Mouse (Mus musculus): ENCODE results near the gene Ogfrl1. TPM values are rescaled to one million over a fixed set of nuclear protein-coding genes. Genes with fewer than 3 reads are reported as not detected.
"Not testable (repeated sequence)": the region's sequence is repeated elsewhere in the genome, so short reads cannot be mapped to it uniquely, and the experiment has no call there.

The Ogfrl1 gene
- total and polyA plus RNA-seq, 3 experiments: 7.2 to 20.0 (median 13.1) TPM

DNA sequence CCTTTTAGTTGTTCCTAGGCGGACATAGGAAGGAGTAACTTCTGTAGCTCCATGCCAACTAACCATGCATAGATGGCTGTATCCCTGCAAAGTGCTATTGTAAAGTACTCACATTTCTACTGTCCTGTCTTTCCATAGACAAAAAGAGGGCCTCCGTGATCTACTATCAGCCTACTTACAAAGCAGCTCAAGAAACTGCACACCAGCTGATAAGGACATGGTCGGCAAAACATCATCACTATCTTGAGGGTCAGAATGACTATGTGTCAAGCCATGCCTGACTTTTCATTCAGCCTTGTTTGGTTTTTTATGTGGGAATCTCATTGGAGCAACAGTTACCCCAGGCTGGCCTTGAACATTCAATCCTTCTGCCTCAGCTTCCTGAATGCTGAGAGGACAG lies 20.0 kb upstream of the Ogfrl1 start:
- no peak overlapping the region for H3K9ac ChIP-seq (ENCODE audit: low read depth, low read length)
- H3K79me2 ChIP-seq (replicated peaks; ENCODE audit: control insufficient read depth, insufficient read depth, low read length): no peaks in the 10 kb centered on the region
- H3K4me1 ChIP-seq (ENCODE audit: control insufficient read depth, insufficient read depth, low read length): no peaks in the 10 kb centered on the region
- H3K27ac ChIP-seq: no peak overlapping the region
- no peaks in the 10 kb centered on the region for H3K36me3 ChIP-seq (ENCODE audit: control insufficient read depth, insufficient read depth, low read length)
- intact Hi-C loops (cut with DNase I): no loop called here
- DNase-seq: no peak
- TF ChIP-seq CTCF (IDR thresholded peaks at IDR 0.05) (no peak), EP300 (IDR thresholded peaks at IDR 0.05; ENCODE audit: insufficient read depth, low read depth, low read length) (no peak), POLR2A (IDR thresholded peaks at IDR 0.05; ENCODE audit: insufficient read depth, low read depth, low read length) (no peak)
- 75% methylated on average over 3 of the region's 3 CpGs for WGBS
- H3K27me3 ChIP-seq (ENCODE audit: control insufficient read depth, insufficient read depth, low read length): no peaks in the 10 kb centered on the region
- H3K4me3 ChIP-seq: no peak overlapping the region

DNA sequence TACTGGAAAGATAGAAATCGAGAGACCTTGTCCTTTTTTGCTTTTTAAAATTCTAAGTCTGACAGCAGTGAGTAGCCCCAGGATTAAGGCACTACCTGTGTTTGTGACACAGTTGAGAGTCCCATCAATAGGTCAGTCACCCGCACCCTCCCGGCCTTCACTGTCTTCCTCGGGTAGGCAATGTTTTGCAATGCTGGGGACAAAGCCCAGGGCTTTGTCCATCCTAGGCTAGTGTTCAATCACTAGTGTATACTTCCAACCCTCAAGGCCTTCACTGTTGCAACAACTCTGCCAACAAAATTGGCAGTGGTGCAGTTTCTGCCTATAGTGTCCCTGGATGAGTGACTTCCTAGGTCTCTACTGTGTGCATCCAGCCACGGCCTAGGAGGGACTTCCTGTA lies 14.0 kb upstream of the Ogfrl1 start:
- H3K79me2 ChIP-seq (replicated peaks; ENCODE audit: control insufficient read depth, insufficient read depth, low read length): no peaks in the 10 kb centered on the region
- no peak overlapping the region for H3K27ac ChIP-seq
- H3K36me3 ChIP-seq (ENCODE audit: control insufficient read depth, insufficient read depth, low read length): no peaks in the 10 kb centered on the region
- intact Hi-C loops (cut with DNase I): no loop called here
- H3K4me3 ChIP-seq: no peak overlapping the region
- DNase-seq: no peak
- TF ChIP-seq EP300 (IDR thresholded peaks at IDR 0.05; ENCODE audit: insufficient read depth, low read depth, low read length) (no peak), POLR2A (IDR thresholded peaks at IDR 0.05; ENCODE audit: insufficient read depth, low read depth, low read length) (no peak), CTCF (IDR thresholded peaks at IDR 0.05) (no peak)
- WGBS: 82% methylated on average over 5 of the region's 5 CpGs
- H3K4me1 ChIP-seq (ENCODE audit: control insufficient read depth, insufficient read depth, low read length): no peaks in the 10 kb centered on the region
- H3K27me3 ChIP-seq (ENCODE audit: control insufficient read depth, insufficient read depth, low read length): no peaks in the 10 kb centered on the region
- H3K9ac ChIP-seq (ENCODE audit: low read depth, low read length): no peak overlapping the region

DNA sequence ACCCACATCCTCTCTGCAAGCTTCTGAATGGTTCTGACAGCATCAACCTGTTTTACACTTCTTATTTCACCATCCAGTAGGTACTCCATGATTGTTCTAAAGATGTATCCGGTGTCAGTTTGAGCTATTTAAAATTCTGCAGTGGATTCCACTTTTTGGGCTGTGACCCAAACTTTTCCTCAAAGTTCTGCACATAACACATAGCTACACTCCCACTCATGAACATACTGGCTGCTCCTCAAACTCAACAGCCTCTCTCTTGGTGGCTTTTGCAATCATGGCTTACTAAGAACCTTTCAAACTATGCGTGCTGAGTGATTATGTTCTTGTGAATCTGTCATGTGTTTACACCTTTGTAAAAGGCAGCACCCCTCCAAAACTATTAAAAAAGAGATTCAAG lies 12.4 kb upstream of the Ogfrl1 start:
- Histone ChIP-seq H3K36me3 (ENCODE audit: control insufficient read depth, insufficient read depth, low read length) (no peaks in the 10 kb centered on the region), H3K4me3 (no peak overlapping the region), H3K4me1 (ENCODE audit: control insufficient read depth, insufficient read depth, low read length) (no peaks in the 10 kb centered on the region), H3K79me2 (replicated peaks; ENCODE audit: control insufficient read depth, insufficient read depth, low read length) (no peaks in the 10 kb centered on the region), H3K27ac (no peak overlapping the region), H3K27me3 (ENCODE audit: control insufficient read depth, insufficient read depth, low read length) (no peaks in the 10 kb centered on the region), H3K9ac (ENCODE audit: low read depth, low read length) (no peak overlapping the region)
- intact Hi-C loops (cut with DNase I): no loop called here
- no peak for TF ChIP-seq POLR2A (IDR thresholded peaks at IDR 0.05; ENCODE audit: insufficient read depth, low read depth, low read length)
- TF ChIP-seq CTCF (IDR thresholded peaks at IDR 0.05): no peak
- TF ChIP-seq EP300 (IDR thresholded peaks at IDR 0.05; ENCODE audit: insufficient read depth, low read depth, low read length): no peak
- DNase-seq: no peak
- 77% methylated on average over 2 of the region's 2 CpGs for WGBS

DNA sequence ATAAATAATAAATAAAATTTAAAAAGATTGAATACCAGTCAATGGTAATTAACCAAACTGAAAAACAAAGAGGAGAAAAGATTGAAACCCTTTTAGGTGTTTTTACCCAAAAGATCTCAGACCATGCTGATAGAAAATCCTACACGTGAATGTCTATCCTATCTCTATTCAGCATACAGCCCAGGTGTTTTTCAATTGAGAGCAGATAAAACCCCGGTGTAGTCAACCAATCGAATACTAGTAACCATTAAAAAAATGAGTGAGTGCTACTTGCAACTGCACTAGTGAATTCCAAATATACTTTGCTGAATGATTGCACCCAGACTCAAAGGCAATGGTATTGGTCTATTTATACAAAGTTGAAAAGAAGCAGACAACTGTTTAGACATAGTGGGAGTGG lies 4.8 kb upstream of the Ogfrl1 start:
- intact Hi-C loops (cut with DNase I): no loop called here
- WGBS: 86% methylated on average over 3 of the region's 3 CpGs
- no peak for TF ChIP-seq POLR2A (IDR thresholded peaks at IDR 0.05; ENCODE audit: insufficient read depth, low read depth, low read length)
- TF ChIP-seq CTCF (IDR thresholded peaks at IDR 0.05): no peak
- no peak for TF ChIP-seq EP300 (IDR thresholded peaks at IDR 0.05; ENCODE audit: insufficient read depth, low read depth, low read length)

DNA sequence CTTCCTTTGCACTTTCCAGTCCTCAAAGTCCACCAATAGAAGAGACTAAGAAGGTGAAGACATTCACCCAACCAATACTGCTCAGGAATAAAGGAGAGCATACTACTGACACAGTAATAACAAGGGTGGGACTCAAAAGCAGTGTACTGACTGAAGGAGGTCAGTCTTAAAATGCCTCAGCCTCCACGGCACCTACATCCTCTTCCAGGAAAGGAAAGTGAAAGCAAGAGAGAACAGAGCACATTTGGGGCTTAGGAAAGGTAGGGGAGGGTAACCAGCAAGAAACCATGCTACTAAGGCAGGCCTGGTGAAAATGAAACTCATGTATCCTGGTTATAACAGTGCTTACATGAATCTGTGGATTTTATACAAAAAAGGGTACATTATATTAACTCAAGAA lies 2.0 kb upstream of the Ogfrl1 start:
- no peak for DNase-seq
- Histone ChIP-seq H3K27me3 (ENCODE audit: control insufficient read depth, insufficient read depth, low read length) (no peaks in the 10 kb centered on the region), H3K36me3 (ENCODE audit: control insufficient read depth, insufficient read depth, low read length) (peaks cover 2% of the 10 kb centered on the region; the same call in 1 of the 2 replicates), H3K79me2 (replicated peaks; ENCODE audit: control insufficient read depth, insufficient read depth, low read length) (no peaks in the 10 kb centered on the region), H3K27ac (peak overlapping the region; percentile 3; the same call in 1 of the 2 replicates), H3K4me3 (no peak overlapping the region), H3K4me1 (ENCODE audit: control insufficient read depth, insufficient read depth, low read length) (peaks cover 3% of the 10 kb centered on the region), H3K9ac (ENCODE audit: low read depth, low read length) (peak overlapping the region; percentile 28; the same call in 1 of the 2 replicates)
- intact Hi-C loops (cut with DNase I): no loop called here
- TF ChIP-seq CTCF (IDR thresholded peaks at IDR 0.05) (no peak), EP300 (IDR thresholded peaks at IDR 0.05; ENCODE audit: insufficient read depth, low read depth, low read length) (no peak), POLR2A (IDR thresholded peaks at IDR 0.05; ENCODE audit: insufficient read depth, low read depth, low read length) (no peak)
- 12% methylated on average over 1 of the region's 1 CpGs for WGBS

More for the DNA sequence above, 4.8 kb upstream of the Ogfrl1 start:
- Histone ChIP-seq H3K4me3 (no peak overlapping the region), H3K36me3 (ENCODE audit: control insufficient read depth, insufficient read depth, low read length) (peaks cover 2% of the 10 kb centered on the region; the same call in 1 of the 2 replicates), H3K27ac (no peak overlapping the region), H3K9ac (ENCODE audit: low read depth, low read length) (no peak overlapping the region), H3K79me2 (replicated peaks; ENCODE audit: control insufficient read depth, insufficient read depth, low read length) (no peaks in the 10 kb centered on the region), H3K27me3 (ENCODE audit: control insufficient read depth, insufficient read depth, low read length) (no peaks in the 10 kb centered on the region), H3K4me1 (ENCODE audit: control insufficient read depth, insufficient read depth, low read length) (peaks cover 3% of the 10 kb centered on the region)
- DNase-seq: no peak

DNA sequence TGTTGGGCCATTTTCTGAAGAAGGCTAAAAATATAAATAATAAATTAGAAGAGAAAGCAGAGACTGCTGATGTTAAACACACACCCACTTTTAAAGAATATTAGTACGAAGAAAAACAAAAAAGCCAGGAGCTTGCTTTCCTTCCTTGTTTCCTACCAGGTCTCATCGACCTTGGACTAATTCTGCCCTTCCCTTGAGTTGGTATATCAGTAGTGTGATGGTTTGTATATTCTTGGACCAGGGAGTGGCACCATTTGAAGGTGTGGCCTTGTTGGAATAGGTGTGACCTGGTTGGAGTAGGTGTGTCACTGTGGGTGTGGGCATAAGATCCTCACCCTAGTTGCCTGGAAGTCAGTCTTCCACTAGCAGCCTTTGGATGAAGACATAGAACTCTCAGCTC lies 3.2 kb downstream of the Ogfrl1 start:
- DNase-seq; H3K36me3 ChIP-seq (ENCODE audit: control insufficient read depth, insufficient read depth, low read length); H3K27ac ChIP-seq; H3K4me3 ChIP-seq; H3K9ac ChIP-seq (ENCODE audit: low read depth, low read length); intact Hi-C loops (cut with DNase I); H3K27me3 ChIP-seq (ENCODE audit: control insufficient read depth, insufficient read depth, low read length); H3K79me2 ChIP-seq (replicated peaks; ENCODE audit: control insufficient read depth, insufficient read depth, low read length); H3K4me1 ChIP-seq (ENCODE audit: control insufficient read depth, insufficient read depth, low read length): not testable (repeated sequence)
- WGBS: 65% methylated on average over 2 of the region's 2 CpGs

Data from heart, adult 2 months (tissue).